Comparison of ENCODE assay signal across 8 mouse cellular contexts in the genomic region with DNA sequence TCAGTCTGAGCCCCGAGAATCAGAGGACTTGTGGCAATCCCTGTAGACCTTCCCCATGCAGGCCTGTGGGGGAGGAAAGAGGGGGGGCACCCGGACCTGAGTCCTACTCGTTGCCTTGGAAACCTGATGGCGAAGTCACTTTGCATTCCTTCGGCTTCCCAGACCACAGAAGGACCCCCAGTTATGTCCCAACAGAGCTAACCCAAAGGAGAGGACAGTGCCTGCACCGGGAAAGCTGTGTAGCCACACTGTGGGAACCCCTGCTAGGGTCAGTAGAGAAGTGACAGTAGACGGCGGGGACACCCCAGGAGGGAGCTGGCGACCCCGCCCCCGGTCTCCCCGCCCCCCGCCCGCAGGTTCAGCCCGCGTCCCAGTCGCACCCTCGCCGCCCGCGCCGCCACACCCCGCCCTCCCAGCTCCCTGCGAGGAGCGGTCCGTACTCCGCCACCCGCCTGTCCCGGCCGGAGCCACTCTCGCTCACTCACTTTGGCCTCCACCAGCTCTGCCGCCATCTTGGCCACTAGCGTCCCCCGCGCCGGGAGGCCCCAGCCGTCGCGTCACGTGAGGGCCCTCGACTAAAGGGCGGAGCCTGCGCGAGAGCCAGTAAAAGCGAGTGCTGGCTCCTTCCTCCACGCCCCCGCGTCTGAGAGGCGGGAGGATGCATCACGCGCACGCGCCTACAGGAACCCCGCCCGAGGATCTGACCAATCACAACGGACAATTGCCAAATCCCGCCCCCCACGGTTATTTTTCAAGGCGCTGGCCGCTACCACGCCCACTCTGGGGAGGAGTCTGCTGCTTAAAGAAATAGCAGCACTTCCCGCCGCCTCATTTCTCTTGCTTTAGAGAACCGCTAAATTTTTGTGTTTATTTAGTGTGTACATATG. TPM values are rescaled to one million over a fixed set of nuclear protein-coding genes. Genes with fewer than 3 reads are reported as not detected.
DNase-seq lines count a peak whose midpoint lies in the region; ATAC-seq lines count a peak whose summit lies in the region.

A gene (minus strand): TSS at position 724 of the 887 bp plus-strand sequence.

- no peaks in the 10 kb centered on the region for H3K27me3 ChIP-seq in hindbrain, embryonic 14.5 days (ENCODE audit: control insufficient read depth, insufficient read depth, low read length)

- peaks cover 22% of the 10 kb centered on the region for H3K4me1 ChIP-seq in hindbrain, embryonic 14.5 days (replicated peaks; ENCODE audit: control insufficient read depth, insufficient read depth, low read length)

- no peaks in the 10 kb centered on the region for H3K9me3 ChIP-seq in hindbrain, embryonic 14.5 days (ENCODE audit: control insufficient read depth, low read length)

- H3K4me2 ChIP-seq in hindbrain, embryonic 14.5 days (replicated peaks): peak within 1 kb of the TSS; percentile 81

- under 1% methylated on average over 53 of the region's 64 CpGs for WGBS in hindbrain, embryonic 14.5 days

- DNase-seq in R1 (ENCODE audit: low read depth, low spot score): peak; percentile 99
- DNase-seq in cerebellum, postnatal 25 days: peak; percentile 100
- DNase-seq in frontal cortex, postnatal 25 days (ENCODE audit: low spot score in 2 of 2): peak; percentile 100
- DNase-seq in hindbrain, embryonic 14.5 days (ENCODE audit: low spot score): peak; percentile 100
- DNase-seq in layer of hippocampus, postnatal 36 days: peak; percentile 100
- DNase-seq in lung, postnatal 36 days: peak; percentile 100
- peak; percentile 100 for DNase-seq in retina, postnatal 1 day
- peak; percentile 99 to 100 for DNase-seq in urinary bladder, adult 18-20 months (ENCODE audit: low spot score in 2 of 2)

- H3K36me3 ChIP-seq in hindbrain, embryonic 14.5 days (replicated peaks; ENCODE audit: control insufficient read depth, insufficient read depth): peaks cover 22% of the 10 kb centered on the region

- ATAC-seq in hindbrain, embryonic 14.5 days (ENCODE audit: low FRiP score): peak; percentile 93

- H3K4me3 ChIP-seq in hindbrain, embryonic 14.5 days (replicated peaks; ENCODE audit: low read length): peak within 1 kb of the TSS; percentile 89

- H3K9ac ChIP-seq in hindbrain, embryonic 14.5 days: peak within 1 kb of the TSS; percentile 83

- peak within 1 kb of the TSS; percentile 75 for H3K27ac ChIP-seq in hindbrain, embryonic 14.5 days

RNA-seq across cellular contexts. Expression of the gene that starts here (rescaled TPM):
- 43.7 and 48.3 TPM in 2 replicates for polyA plus RNA-seq in hindbrain, embryonic 14.5 days (2014; fragmentation: Nextera tagmentation; extraction: Ambion mirVana)
- total RNA-seq in layer of hippocampus, postnatal 36 days (2021): 10 to 100 TPM; 26.2 to 29.8 TPM

Comparison
In these comparisons a context has a peak if more than half of its experiments do, and no peak if none do; other contexts are left out.
1. Peak in every context shown above with its lines: DNase-seq, ATAC-seq, H3K4me3 ChIP-seq and H3K27ac ChIP-seq.